Mouse (Mus musculus) C2C12 (cell line): Measurements from ENCODE around the gene Tmpo. TPM values are rescaled to one million over a fixed set of nuclear protein-coding genes. Genes with fewer than 3 reads are reported as not detected.

Source experiments
- H3K27me3 ChIP-seq: one replicate; pipeline ENCODE4 v1.6.1; 2011; ENCODE audit not compliant: control insufficient read depth, insufficient read depth, insufficient read length
- H3K36me3 ChIP-seq: one replicate; pipeline ENCODE4 v1.6.1; 2011; ENCODE audit not compliant: control insufficient read depth, insufficient read depth
- H3K4me3 ChIP-seq: one replicate; pipeline ENCODE4 v1.5.1; 2011; ENCODE audit warnings: mild to moderate bottlenecking, control low read depth; ENCODE audit not compliant: poor library complexity, insufficient read depth, severe bottlenecking
- H3K79me2 ChIP-seq: one replicate; pipeline ENCODE4 v1.6.1; 2011; ENCODE audit not compliant: control insufficient read depth, insufficient read depth
- H3K79me3 ChIP-seq: one replicate; pipeline ENCODE4 v1.6.1; 2011; ENCODE audit warnings: low read depth, control low read depth
- H3ac ChIP-seq: one replicate; pipeline ENCODE3; 2011; ENCODE audit warnings: low read depth; ENCODE audit not compliant: control insufficient read depth, insufficient read length
- CEBPB ChIP-seq: IDR thresholded peaks from one replicate; pipeline ENCODE4 v1.6.1; 2011; ENCODE audit warnings: low read depth, mild to moderate bottlenecking, control low read depth, moderate library complexity
- CTCF ChIP-seq: IDR thresholded peaks from one replicate; pipeline ENCODE4 v1.5.1; 2011; ENCODE audit not compliant: control insufficient read depth, insufficient read depth, insufficient read length
- FOSL1 ChIP-seq: IDR thresholded peaks from one replicate; pipeline ENCODE4 v1.8.0; 2011; ENCODE audit warnings: mild to moderate bottlenecking, low read length; ENCODE audit not compliant: poor library complexity, insufficient read depth, severe bottlenecking
- MAX ChIP-seq: IDR thresholded peaks from one replicate; pipeline ENCODE4 v1.6.1; 2011; ENCODE audit warnings: mild to moderate bottlenecking, control low read depth
- MYOD1 ChIP-seq: IDR thresholded peaks from one replicate; pipeline ENCODE4 v1.6.1; 2011; ENCODE audit warnings: low read depth; ENCODE audit not compliant: control insufficient read depth, insufficient read length
- MYOG ChIP-seq: IDR thresholded peaks from one replicate; pipeline ENCODE4 v1.6.1; 2011; ENCODE audit not compliant: control insufficient read depth, insufficient read length; ENCODE audit errors: extremely low read depth
- USF1 ChIP-seq: IDR thresholded peaks from one replicate; pipeline ENCODE4 v1.6.1; 2011; ENCODE audit warnings: low read depth, mild to moderate bottlenecking, control low read depth, moderate library complexity
- polyA plus RNA-seq: library from polyadenylated mRNA; unstranded; fragments of >200 nt; fragmentation: generic; extraction: Trizol; gene quantifications from one replicate; pipeline ENCODE4 v1.2.1, GENCODE M21; 2012; ENCODE audit warnings: missing spikeins

The Tmpo gene
- polyA plus RNA-seq, 1 experiment = 113 TPM

DNA sequence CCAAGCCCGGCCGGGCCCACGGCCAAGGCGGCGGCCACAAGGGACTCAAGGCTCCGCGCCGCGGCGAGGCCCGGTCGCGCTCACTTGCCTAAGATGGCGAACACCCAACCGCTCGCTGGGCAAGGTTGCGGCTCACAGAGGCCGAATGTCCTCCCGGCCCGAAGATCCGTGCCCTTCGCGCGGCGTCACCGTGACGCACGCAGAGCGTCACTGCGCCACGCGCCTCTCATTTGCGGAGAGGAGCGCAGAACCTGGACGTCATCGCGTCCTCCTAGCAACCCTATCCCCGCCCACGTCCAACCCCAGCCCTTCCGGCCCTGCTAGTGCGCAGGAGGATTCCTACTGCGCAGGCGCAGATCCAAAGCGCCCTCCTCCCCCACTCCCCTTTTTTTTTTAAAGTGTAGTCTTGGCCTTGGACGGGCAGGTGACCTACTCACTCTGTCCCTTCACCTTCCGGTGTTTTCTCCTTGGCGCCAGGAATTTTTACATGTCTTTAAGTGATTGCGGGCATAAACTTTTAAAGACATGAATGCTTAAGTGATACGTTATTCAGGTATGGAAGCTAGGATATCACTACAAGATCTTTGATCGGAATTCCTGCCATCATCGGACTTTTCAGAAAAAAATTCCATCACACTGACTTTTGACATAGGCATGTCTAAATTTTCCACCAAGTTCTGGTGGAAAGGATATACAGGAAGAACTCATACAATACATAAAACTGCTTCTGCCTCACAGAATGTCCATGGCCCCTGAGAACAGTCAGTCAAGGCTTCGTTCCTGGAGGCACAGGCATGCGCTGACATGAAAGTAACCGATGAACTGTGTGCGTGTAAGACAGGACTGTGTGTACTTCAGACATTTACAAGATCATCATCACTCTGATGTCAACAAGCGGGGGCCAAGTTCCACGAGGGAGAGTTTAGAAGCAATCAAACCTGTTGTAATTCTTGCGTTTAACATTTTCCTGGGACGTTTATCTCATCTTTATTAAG is 57.0 kb downstream of the Tmpo start, which contains the start of gene Slc25a3:
Gene Slc25a3 (minus strand): TSS at position 232 of the 995 bp plus-strand sequence.
- peaks cover 42% of the 10 kb centered on the region for H3K79me3 ChIP-seq
- peaks cover 39% of the 10 kb centered on the region for H3K36me3 ChIP-seq
- H3ac ChIP-seq = peak within 1 kb of the TSS; percentile 98
- peak; percentile 29 for TF ChIP-seq USF1
- TF ChIP-seq CTCF = no peak
- no peak for TF ChIP-seq MYOD1
- TF ChIP-seq CEBPB = no peak
- peak; percentile 48 for TF ChIP-seq MAX
- no peak for TF ChIP-seq MYOG
- peak within 1 kb of the TSS; percentile 98 for H3K4me3 ChIP-seq
- H3K27me3 ChIP-seq = no peaks in the 10 kb centered on the region
- peaks cover 46% of the 10 kb centered on the region for H3K79me2 ChIP-seq

DNA sequence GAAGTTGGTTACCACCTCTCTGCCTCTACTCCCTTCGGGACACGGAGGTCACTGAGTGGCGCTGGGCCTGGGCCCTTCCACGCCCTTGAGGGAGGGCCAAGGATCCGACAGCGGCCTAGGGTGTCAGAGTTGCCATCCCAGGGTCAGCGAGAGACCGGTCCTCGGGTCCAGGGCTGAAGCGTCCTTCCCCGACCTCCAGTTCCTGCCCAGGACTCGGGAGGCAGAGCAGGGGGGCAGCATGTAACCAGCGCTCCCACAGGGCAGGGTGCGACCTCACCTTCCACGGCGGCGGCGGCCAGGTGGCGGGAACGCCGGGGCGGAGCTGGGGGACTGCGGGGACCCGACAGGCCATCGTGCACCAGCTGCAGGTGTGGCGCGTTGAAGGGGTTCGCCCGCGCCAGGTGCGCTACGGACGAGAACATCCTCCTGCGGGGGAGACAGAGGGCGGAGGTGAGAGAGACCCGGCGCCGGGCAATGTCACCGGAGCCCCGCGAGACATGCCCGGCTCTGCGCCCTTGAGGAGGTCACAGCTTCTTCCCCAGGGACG is 57.8 kb downstream of the Tmpo start:
- H3ac ChIP-seq = peak overlapping the region; percentile 98
- peaks cover 47% of the 10 kb centered on the region for H3K36me3 ChIP-seq
- TF ChIP-seq CEBPB (no peak), MYOD1 (no peak), USF1 (no peak), FOSL1 (no peak), MAX (no peak), MYOG (no peak), CTCF (no peak)
- H3K79me3 ChIP-seq = peaks cover 47% of the 10 kb centered on the region
- H3K79me2 ChIP-seq = peaks cover 54% of the 10 kb centered on the region
- no peaks in the 10 kb centered on the region for H3K27me3 ChIP-seq
- peak overlapping the region; percentile 98 for H3K4me3 ChIP-seq

DNA sequence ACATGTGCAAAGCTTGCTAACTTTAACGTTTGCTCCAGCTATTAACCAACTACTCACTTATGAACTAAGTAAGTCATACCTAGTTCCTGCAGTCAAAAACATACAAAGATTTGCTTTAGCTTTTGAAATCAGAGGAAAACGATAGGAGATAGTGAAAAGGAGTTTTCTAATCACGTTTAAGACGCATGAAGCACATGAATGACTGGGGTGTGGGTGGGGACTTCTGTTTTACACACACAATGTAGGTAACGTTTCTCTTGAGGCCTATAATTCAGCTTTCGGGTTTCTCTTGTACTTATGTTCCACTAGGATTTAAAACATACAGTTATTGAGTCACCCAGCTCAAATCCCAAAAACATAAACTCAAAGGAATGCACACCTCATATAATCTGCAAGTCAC is 58.5 kb downstream of the Tmpo start:
- TF ChIP-seq MYOG (no peak), CEBPB (no peak), MAX (no peak), CTCF (no peak), FOSL1 (no peak), MYOD1 (no peak)
- Histone ChIP-seq H3ac (peak overlapping the region; percentile 52), H3K79me2 (peaks cover 56% of the 10 kb centered on the region), H3K4me3 (peak overlapping the region; percentile 98), H3K27me3 (no peaks in the 10 kb centered on the region), H3K36me3 (peaks cover 54% of the 10 kb centered on the region), H3K79me3 (peaks cover 47% of the 10 kb centered on the region)

DNA sequence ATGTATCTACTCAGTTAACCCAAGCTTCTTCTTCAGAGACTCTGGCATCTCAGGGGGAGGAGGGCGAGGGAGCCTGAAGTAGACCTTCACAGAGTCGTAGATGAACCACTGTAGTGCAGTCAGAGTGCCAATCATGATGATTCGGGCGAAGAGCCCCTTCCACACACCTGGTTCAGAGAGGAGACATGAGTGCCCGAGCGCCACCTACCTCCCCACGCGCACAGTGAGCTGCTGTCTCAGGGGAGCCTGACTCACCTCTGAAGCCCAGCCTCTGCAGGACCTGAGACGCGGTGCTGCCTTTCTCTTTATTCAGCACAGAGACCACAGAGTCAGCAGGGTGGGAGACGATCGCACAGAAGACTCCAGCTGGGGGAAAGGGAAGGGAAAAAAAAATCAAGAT is 64.2 kb downstream of the Tmpo start:
- no peaks in the 10 kb centered on the region for H3K27me3 ChIP-seq
- peaks cover 37% of the 10 kb centered on the region for H3K79me2 ChIP-seq
- peaks cover 30% of the 10 kb centered on the region for H3K79me3 ChIP-seq
- H3K36me3 ChIP-seq = peaks cover 91% of the 10 kb centered on the region
- TF ChIP-seq CEBPB (no peak), FOSL1 (no peak), MYOG (no peak), MAX (no peak), MYOD1 (no peak), CTCF (no peak), USF1 (no peak)
- H3ac ChIP-seq = no peak overlapping the region
- no peak overlapping the region for H3K4me3 ChIP-seq

DNA sequence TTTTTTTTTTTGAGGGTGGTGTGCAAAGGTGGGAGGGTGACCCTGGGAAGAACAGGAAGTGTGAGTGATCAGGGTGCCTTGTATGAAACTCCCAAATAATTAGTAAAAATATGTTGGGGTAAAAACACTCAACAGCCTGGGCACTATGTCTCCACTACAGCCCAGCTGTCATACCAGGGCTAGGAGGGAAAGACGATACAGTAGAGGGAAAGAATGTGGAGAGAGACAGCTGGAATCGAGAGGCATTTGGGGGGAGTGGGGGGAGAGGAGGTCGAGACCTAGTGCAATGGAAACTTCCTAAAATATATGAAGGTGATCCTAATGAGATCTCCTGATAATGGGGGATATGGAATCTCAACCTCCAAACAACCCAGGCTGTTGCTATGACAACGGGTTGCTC is 71.3 kb downstream of the Tmpo start:
- Histone ChIP-seq H3K4me3 (no peak overlapping the region), H3K79me2 (no peaks in the 10 kb centered on the region), H3K79me3 (no peaks in the 10 kb centered on the region), H3K27me3 (no peaks in the 10 kb centered on the region), H3ac (no peak overlapping the region), H3K36me3 (peaks cover 20% of the 10 kb centered on the region)
- TF ChIP-seq MYOG (no peak), USF1 (no peak), CTCF (no peak), MYOD1 (no peak), FOSL1 (no peak), CEBPB (no peak), MAX (no peak)

DNA sequence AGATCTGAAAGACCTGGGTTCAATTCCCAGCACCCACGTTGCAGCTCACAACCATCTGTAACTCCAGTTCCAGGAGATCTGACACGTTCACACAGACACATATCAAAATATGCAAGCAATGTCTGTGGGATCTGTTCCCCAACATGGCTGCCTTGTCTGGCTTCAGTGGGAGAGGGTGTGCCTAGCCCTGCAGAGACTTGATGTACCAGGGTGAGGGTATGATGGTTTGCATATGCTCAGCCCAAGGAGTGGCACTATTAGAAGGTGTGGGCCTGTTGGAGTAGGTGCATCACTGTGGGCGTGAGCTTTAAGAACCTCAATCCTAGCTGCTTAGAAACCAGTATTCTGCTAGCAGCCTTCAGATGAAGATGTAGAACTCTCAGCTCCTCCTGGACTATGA is 75.1 kb downstream of the Tmpo start:
- Histone ChIP-seq H3K36me3 (no peaks in the 10 kb centered on the region), H3ac (no peak overlapping the region), H3K79me2 (no peaks in the 10 kb centered on the region), H3K4me3 (no peak overlapping the region), H3K79me3 (no peaks in the 10 kb centered on the region), H3K27me3 (no peaks in the 10 kb centered on the region)
- TF ChIP-seq MAX = no peak
- no peak for TF ChIP-seq MYOD1
- no peak for TF ChIP-seq CTCF
- no peak for TF ChIP-seq USF1
- TF ChIP-seq FOSL1 = no peak
- TF ChIP-seq MYOG = no peak
- no peak for TF ChIP-seq CEBPB
